Mouse (Mus musculus): ENCODE measurements around the gene Kctd6.

The Kctd6 gene

GRCm38 (mm10) chr14:8214299-8215207, 613 bp downstream of the Kctd6 start:
- DNase-seq (ENCODE audit: low read depth) = no peak

GRCm38 (mm10) chr14:8215208-8215778, 1.4 kb downstream of the Kctd6 start:
- DNase-seq (ENCODE audit: low read depth) = no peak

- DNase-seq (ENCODE audit: low read depth) = no peak
Observed at GRCm38 (mm10) chr14:8216100-8216499, 2.2 kb downstream of the Kctd6 start.

- no peak for DNase-seq (ENCODE audit: low read depth)
Observed at GRCm38 (mm10) chr14:8218238-8218637, 4.3 kb downstream of the Kctd6 start.

GRCm38 (mm10) chr14:8218730-8219380, 4.9 kb downstream of the Kctd6 start:
- DNase-seq (ENCODE audit: low read depth) = no peak

GRCm38 (mm10) chr14:8219876-8220275, 5.9 kb downstream of the Kctd6 start:
- no peak for DNase-seq (ENCODE audit: low read depth)

- DNase-seq (ENCODE audit: low read depth) = no peak
Observed at GRCm38 (mm10) chr14:8220306-8220705, 6.4 kb downstream of the Kctd6 start.

GRCm38 (mm10) chr14:8220912-8221311, 7.0 kb downstream of the Kctd6 start:
- no peak for DNase-seq (ENCODE audit: low read depth)

GRCm38 (mm10) chr14:8222561-8222960, 8.6 kb downstream of the Kctd6 start:
- DNase-seq (ENCODE audit: low read depth) = no peak

- no peak for DNase-seq (ENCODE audit: low read depth)
Observed at GRCm38 (mm10) chr14:8223506-8224293, 9.8 kb downstream of the Kctd6 start.

GRCm38 (mm10) chr14:8224805-8225204, 10.9 kb downstream of the Kctd6 start:
- no peak for DNase-seq (ENCODE audit: low read depth)

GRCm38 (mm10) chr14:8229367-8230019, 15.6 kb downstream of the Kctd6 start:
- no peak for DNase-seq (ENCODE audit: low read depth)

GRCm38 (mm10) chr14:8232155-8232910, 18.4 kb downstream of the Kctd6 start:
- no peak for DNase-seq (ENCODE audit: low read depth)

GRCm38 (mm10) chr14:8233252-8233651, 19.3 kb downstream of the Kctd6 start:
- no peak for DNase-seq (ENCODE audit: low read depth)

- no peak for DNase-seq (ENCODE audit: low read depth)
Observed at GRCm38 (mm10) chr14:8241816-8242215, 27.9 kb downstream of the Kctd6 start.

GRCm38 (mm10) chr14:8242388-8242920, 28.5 kb downstream of the Kctd6 start:
- peak; percentile 30 for DNase-seq (ENCODE audit: low read depth)

GRCm38 (mm10) chr14:8243136-8243888, 29.4 kb downstream of the Kctd6 start:
- no peak for DNase-seq (ENCODE audit: low read depth)

- DNase-seq (ENCODE audit: low read depth) = no peak
Observed at GRCm38 (mm10) chr14:8244211-8244611, 30.3 kb downstream of the Kctd6 start.

GRCm38 (mm10) chr14:8246878-8247277, 32.9 kb downstream of the Kctd6 start:
- DNase-seq (ENCODE audit: low read depth) = no peak

- DNase-seq (ENCODE audit: low read depth) = no peak
Observed at GRCm38 (mm10) chr14:8249206-8249605, 35.3 kb downstream of the Kctd6 start.
